Mouse (Mus musculus) heart, embryonic 16.5 days (tissue): Measurements from ENCODE around the gene Gas7. TPM values are rescaled to one million over a fixed set of nuclear protein-coding genes. Genes with fewer than 3 reads are reported as not detected.

Experiments used
- ATAC-seq: fragments of 200-750 bp; cut with Nextera tagmentation; replicated peaks from 2 replicates; pipeline ENCODE4 v1.8.0; 2017; ENCODE audit warnings: moderate number of reproducible peaks; ENCODE audit not compliant: insufficient read depth, low FRiP score; ENCODE audit errors: extremely low read depth
- H3K27ac ChIP-seq: fragments of 300-500 bp; sonication (generic); 2 replicates; pipeline ENCODE4 v1.5.1; 2014; ENCODE audit warnings: mild to moderate bottlenecking, low read length, control low read depth, moderate library complexity
- H3K27me3 ChIP-seq: fragments of 300-500 bp; sonication (generic); 2 replicates; pipeline ENCODE4 v1.6.1; 2014; ENCODE audit warnings: low read length, mixed read lengths; ENCODE audit not compliant: control insufficient read depth, insufficient read depth
- H3K36me3 ChIP-seq: fragments of 300-500 bp; sonication (generic); 2 replicates; pipeline ENCODE4 v1.6.1; 2014; ENCODE audit not compliant: control insufficient read depth, insufficient read depth
- H3K4me1 ChIP-seq: fragments of 300-500 bp; sonication (generic); 2 replicates; pipeline ENCODE4 v1.6.1; 2014; ENCODE audit warnings: low read length, mixed read lengths; ENCODE audit not compliant: control insufficient read depth, insufficient read depth
- H3K4me2 ChIP-seq: fragments of 300-500 bp; sonication (generic); 2 replicates; pipeline ENCODE4 v1.6.1; 2014; ENCODE audit warnings: low read depth, mild to moderate bottlenecking, control low read depth, low read length
- H3K4me3 ChIP-seq: fragments of 300-500 bp; sonication (generic); 2 replicates; pipeline ENCODE4 v1.5.1; 2014; ENCODE audit warnings: mild to moderate bottlenecking, control low read depth, low read length
- H3K9ac ChIP-seq: fragments of 300-500 bp; sonication (generic); 2 replicates; pipeline ENCODE4 v1.6.1; 2014; ENCODE audit warnings: low read length, control low read depth
- H3K9me3 ChIP-seq: fragments of 300-500 bp; sonication (generic); replicated peaks from 2 replicates; pipeline ENCODE4 v1.6.1; 2016; ENCODE audit warnings: low read length; ENCODE audit not compliant: control insufficient read depth
- WGBS: fragments of 180-500 bp; shearing (Covaris S2); extraction: QIAGEN DNeasy Blood & Tissue Kit; methylation state at CpG from one replicate; pipeline ENCODE4 v1.1.7; 2014; 5-methylcytosine and 5-hydroxymethylcytosine counted together
- polyA plus RNA-seq: library from polyadenylated mRNA; unstranded; fragments of >200 nt; fragmentation: Nextera tagmentation; extraction: Ambion mirVana; gene quantifications from 2 replicates; pipeline ENCODE4 v1.2.1, GENCODE M21; 2015

Gene Gas7
- polyA plus RNA-seq, 1 experiment from 2014 or later: 8.5 TPM

- Histone ChIP-seq H3K27ac (no peak overlapping the region), H3K9me3 (no peaks in the 10 kb centered on the region), H3K4me1 (peaks cover 15% of the 10 kb centered on the region), H3K36me3 (no peaks in the 10 kb centered on the region), H3K27me3 (no peaks in the 10 kb centered on the region), H3K4me2 (no peak overlapping the region), H3K9ac (no peak overlapping the region), H3K4me3 (no peak overlapping the region)
- ATAC-seq: no peak
- 88% methylated on average over 9 of the region's 9 CpGs for WGBS
Measured at GRCm38 (mm10) chr11:67653521-67654090, 198.4 kb downstream of the Gas7 start.

GRCm38 (mm10) chr11:67654514-67654913 lies 199.3 kb downstream of the Gas7 start:
- Histone ChIP-seq H3K27me3 (no peaks in the 10 kb centered on the region), H3K4me2 (no peak overlapping the region), H3K27ac (no peak overlapping the region), H3K36me3 (no peaks in the 10 kb centered on the region), H3K9me3 (no peaks in the 10 kb centered on the region), H3K4me1 (peaks cover 15% of the 10 kb centered on the region), H3K4me3 (no peak overlapping the region), H3K9ac (no peak overlapping the region)
- WGBS: 78% methylated on average over 4 of the region's 4 CpGs
- no peak for ATAC-seq

- Histone ChIP-seq H3K4me2 (no peak overlapping the region), H3K4me1 (peaks cover 15% of the 10 kb centered on the region), H3K27ac (peak overlapping the region; percentile 14), H3K36me3 (no peaks in the 10 kb centered on the region), H3K9me3 (no peaks in the 10 kb centered on the region), H3K27me3 (no peaks in the 10 kb centered on the region), H3K4me3 (no peak overlapping the region), H3K9ac (peak overlapping the region; percentile 17; the same call in 1 of the 2 replicates)
- ATAC-seq: no peak
- 57% methylated on average over 17 of the region's 17 CpGs for WGBS
Measured at GRCm38 (mm10) chr11:67655236-67655959, 200.2 kb downstream of the Gas7 start.

- H3K4me1 ChIP-seq: peaks cover 15% of the 10 kb centered on the region
- H3K27ac ChIP-seq: no peak overlapping the region
- H3K36me3 ChIP-seq: no peaks in the 10 kb centered on the region
- 87% methylated on average over 7 of the region's 7 CpGs for WGBS
- no peak overlapping the region for H3K4me3 ChIP-seq
- H3K9ac ChIP-seq: no peak overlapping the region
- no peaks in the 10 kb centered on the region for H3K9me3 ChIP-seq
- H3K4me2 ChIP-seq: no peak overlapping the region
- no peaks in the 10 kb centered on the region for H3K27me3 ChIP-seq
- no peak for ATAC-seq
Measured at GRCm38 (mm10) chr11:67656366-67656765, 201.1 kb downstream of the Gas7 start.

- no peak for ATAC-seq
- Histone ChIP-seq H3K27me3 (no peaks in the 10 kb centered on the region), H3K4me3 (no peak overlapping the region), H3K9ac (no peak overlapping the region), H3K4me2 (no peak overlapping the region), H3K9me3 (no peaks in the 10 kb centered on the region), H3K27ac (no peak overlapping the region), H3K36me3 (no peaks in the 10 kb centered on the region), H3K4me1 (peaks cover 15% of the 10 kb centered on the region)
- WGBS: 88% methylated on average over 9 of the region's 9 CpGs
Measured at GRCm38 (mm10) chr11:67656811-67657210, 201.6 kb downstream of the Gas7 start.

GRCm38 (mm10) chr11:67657685-67658382 lies 202.6 kb downstream of the Gas7 start:
- Histone ChIP-seq H3K27me3 (no peaks in the 10 kb centered on the region), H3K9me3 (no peaks in the 10 kb centered on the region), H3K4me1 (peaks cover 8% of the 10 kb centered on the region), H3K9ac (peak overlapping the region; percentile 43), H3K36me3 (no peaks in the 10 kb centered on the region), H3K27ac (no peak overlapping the region), H3K4me3 (no peak overlapping the region), H3K4me2 (no peak overlapping the region)
- WGBS: 46% methylated on average over 11 of the region's 11 CpGs
- 0 out of 2 replicates have a peak, but pooled peaks have one; percentile 37 for ATAC-seq

GRCm38 (mm10) chr11:67661465-67661864 lies 206.2 kb downstream of the Gas7 start:
- ATAC-seq: no peak
- H3K27ac ChIP-seq: no peak overlapping the region
- H3K36me3 ChIP-seq: no peaks in the 10 kb centered on the region
- H3K4me3 ChIP-seq: no peak overlapping the region
- H3K4me1 ChIP-seq: no peaks in the 10 kb centered on the region
- no peak overlapping the region for H3K4me2 ChIP-seq
- 87% methylated on average over 8 of the region's 8 CpGs for WGBS
- no peaks in the 10 kb centered on the region for H3K9me3 ChIP-seq
- H3K27me3 ChIP-seq: no peaks in the 10 kb centered on the region
- H3K9ac ChIP-seq: no peak overlapping the region

GRCm38 (mm10) chr11:67663437-67663836 lies 208.2 kb downstream of the Gas7 start:
- 90% methylated on average over 4 of the region's 4 CpGs for WGBS
- Histone ChIP-seq H3K4me2 (no peak overlapping the region), H3K9ac (no peak overlapping the region), H3K4me1 (peaks cover 15% of the 10 kb centered on the region), H3K27me3 (no peaks in the 10 kb centered on the region), H3K36me3 (no peaks in the 10 kb centered on the region), H3K4me3 (no peak overlapping the region), H3K27ac (no peak overlapping the region), H3K9me3 (no peaks in the 10 kb centered on the region)
- ATAC-seq: no peak

- Histone ChIP-seq H3K4me3 (no peak overlapping the region), H3K27ac (no peak overlapping the region), H3K27me3 (no peaks in the 10 kb centered on the region), H3K9ac (no peak overlapping the region), H3K4me2 (no peak overlapping the region), H3K4me1 (peaks cover 21% of the 10 kb centered on the region), H3K36me3 (no peaks in the 10 kb centered on the region), H3K9me3 (no peaks in the 10 kb centered on the region)
- WGBS: 86% methylated on average over 3 of the region's 3 CpGs
- no peak for ATAC-seq
Measured at GRCm38 (mm10) chr11:67664261-67664660, 209.0 kb downstream of the Gas7 start.
